Mouse (Mus musculus): ENCODE data around the gene Crybb1.
A peak's percentile ranks its signal among the peaks of the same experiment; 100 is the strongest.

Crybb1 gene

DNA sequence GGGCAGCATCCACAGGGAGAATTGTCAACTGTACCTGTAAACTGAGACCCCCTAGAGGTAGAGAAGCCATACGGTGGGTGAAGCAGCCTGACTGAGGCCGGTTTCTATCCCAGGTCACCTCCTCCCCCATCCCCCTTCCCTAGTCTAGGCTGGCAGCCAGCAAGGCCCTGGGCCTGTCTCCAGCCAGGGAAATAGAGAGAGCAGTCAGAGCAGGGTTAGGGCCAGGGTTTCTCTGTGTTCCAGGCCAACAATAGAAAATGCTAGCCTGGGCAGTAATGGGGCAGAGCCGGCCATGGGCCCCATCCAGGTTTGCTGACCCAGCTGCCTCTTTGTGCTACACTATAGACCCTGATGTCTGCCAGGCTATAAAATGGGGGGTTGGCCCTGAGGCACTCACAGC lies at the start of gene Crybb1:
Gene Crybb1, plus strand, starts transcription at position 390 of the 400 bp plus-strand sequence.
- DNase-seq (ENCODE audit: low read depth, low spot score) = no peak

DNA sequence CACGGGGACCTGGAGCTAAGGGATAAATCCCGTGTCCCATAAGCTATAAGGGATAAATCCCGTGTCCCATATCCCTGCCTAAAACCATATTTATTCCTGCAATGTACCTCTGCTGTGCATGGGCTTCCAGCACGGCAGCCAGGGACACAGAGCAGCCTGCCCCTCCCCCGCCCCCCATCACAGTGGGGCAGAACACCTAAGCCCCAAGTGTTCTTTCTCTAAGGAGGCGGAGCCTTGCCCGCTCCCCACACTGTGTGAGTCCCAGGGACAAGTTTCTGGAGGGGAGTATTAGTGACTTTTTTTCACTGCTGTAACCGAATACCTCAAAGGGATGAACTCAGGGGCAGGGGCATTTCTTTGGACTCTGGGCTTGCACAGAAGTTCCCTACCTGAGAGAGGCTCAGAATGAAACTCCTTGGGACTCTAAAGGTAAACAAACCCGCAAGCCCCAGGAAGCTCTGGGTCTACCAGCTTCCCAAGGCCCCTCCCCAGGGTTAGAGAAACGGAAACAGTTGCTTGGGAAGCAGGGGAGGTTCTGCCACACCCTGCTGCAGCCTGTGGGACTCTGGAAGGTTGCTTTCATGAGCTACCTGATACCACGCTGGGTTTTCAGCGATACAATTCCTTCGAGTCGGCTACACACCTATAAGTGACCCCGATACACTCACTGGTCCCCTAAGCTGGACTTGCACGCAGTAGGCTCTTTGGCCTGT lies 48.9 kb upstream of the Crybb1 start:
- peak; percentile 62 for DNase-seq (ENCODE audit: low read depth, low spot score)

DNA sequence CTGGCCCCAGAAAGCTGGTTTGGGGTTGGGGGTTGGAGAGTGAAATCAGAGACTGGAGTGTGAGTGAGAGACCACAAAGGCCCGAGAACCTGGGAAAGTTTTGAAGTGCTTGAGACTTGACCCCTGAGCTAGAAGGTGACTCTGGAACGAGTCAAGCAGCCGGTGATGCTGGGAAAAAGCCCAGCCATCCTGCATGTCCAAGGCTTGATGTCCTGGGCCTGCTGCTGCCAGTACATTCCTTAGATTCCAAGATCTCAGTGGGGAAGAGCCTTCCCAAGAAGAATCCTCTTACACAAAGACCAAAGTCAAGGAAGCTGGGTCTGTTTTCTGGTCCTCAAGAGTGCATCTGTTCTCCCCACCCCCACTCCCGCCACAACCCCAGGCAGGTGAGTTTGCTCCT lies 47.3 kb upstream of the Crybb1 start:
- no peak for DNase-seq (ENCODE audit: low read depth, low spot score)

DNA sequence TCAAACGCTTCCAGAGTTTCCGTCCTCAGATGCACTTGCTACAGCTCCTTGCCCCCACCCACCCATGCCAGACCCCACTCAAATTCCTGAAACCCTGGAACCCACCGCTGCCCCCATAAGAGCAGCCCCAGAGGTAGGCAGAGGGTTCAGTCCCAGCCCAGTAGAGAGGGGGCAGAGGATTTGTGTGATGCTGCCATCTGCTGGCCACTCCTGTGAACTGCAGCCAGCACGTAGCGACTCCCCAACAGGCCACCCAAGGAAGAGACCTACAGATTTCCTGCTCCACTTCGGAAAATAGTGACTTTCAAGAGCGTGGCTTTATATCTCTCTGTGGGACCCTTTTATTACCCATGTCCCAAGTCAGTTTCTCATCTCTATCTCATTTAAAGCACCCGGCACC lies 45.5 kb upstream of the Crybb1 start:
- DNase-seq (ENCODE audit: low read depth, low spot score) = peak; percentile 78

DNA sequence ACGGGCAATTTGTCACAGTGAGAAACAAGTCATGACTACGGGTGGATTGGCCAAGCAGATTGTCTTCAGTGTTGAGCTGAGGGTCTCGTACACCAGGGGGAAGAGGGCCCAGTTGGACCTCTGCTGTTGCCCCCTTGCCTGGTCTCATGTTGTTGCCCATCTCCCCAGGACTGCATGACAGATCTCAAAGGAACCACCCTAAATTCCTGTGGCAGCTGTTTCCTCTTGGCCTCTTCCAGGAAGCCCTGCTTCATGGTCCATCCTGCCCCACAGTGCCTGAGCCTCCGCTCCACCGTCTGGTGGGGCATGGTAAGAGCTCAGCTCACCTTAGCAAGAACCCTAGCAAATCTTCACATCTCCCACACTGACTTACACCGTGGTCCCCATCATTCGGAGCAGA lies 43.7 kb upstream of the Crybb1 start:
- no peak for DNase-seq (ENCODE audit: low read depth, low spot score)

DNA sequence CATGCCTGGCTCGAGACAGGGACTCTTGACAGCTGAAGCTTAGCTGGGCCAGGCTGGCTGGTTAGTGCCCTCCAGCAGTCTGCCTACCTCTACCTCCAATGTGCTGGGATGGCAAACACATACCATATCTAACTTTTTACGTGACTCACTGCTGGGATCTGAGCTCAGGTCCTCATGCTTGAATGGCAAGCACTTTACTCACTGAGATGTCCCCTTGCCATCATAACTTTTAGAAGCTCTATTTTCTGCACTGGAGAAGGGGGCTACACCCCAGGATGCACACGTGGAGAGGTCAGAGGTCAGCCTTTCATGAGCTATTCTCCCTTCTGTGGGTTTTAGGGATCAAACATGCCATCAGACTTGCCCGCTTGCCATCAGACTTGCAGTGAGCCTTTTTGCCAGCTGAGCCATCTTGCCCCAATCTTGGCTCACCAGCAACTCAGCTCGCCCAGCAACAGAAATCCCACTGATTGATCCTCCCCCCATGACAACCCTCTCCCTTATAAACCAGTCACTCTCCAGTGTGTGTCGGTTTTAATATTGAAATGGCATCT lies 42.8 kb upstream of the Crybb1 start:
- DNase-seq (ENCODE audit: low read depth, low spot score) = no peak

DNA sequence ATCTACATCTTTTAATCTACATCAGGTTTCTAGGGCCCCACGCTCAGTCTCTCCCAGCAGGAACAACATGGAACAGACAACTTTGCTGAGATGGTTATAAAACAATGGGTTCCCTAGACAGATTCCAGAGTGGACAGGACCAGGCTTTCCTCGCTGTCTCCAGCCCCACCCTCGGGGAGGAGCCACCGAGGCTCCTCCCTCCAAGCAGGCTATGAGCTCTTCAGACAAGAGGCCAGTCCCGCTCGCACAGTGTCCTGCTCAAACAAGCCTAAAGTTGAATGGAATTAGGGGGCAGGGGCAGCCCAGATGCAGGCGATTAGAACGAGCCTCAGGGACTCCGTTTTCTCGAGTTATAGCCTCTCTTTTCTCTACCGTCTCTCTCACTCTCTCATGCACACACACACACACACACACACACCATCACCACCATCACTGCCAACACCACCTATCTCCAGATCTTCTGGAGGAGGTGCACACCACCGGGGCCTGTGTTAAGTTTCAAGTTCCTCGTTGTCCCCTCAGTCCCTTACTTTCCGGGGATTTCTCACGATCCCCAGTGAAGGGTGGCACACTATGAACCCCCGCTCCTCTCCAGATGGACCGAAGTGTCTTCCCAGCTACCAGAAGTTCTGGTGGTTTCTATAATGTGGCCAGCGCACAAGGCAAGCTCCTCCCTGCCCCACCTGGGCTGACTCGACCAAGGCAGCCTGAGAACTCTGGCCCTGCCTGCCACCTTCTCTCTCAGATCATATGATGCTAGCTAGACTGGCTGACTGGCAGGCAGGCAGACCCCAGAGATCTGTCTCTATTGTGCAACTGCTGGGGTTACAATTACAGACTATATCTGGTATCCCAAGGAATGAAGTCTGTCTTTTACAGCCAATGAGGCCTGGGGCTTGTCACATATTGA lies 42.0 kb upstream of the Crybb1 start:
- DNase-seq (ENCODE audit: low read depth, low spot score) = no peak

DNA sequence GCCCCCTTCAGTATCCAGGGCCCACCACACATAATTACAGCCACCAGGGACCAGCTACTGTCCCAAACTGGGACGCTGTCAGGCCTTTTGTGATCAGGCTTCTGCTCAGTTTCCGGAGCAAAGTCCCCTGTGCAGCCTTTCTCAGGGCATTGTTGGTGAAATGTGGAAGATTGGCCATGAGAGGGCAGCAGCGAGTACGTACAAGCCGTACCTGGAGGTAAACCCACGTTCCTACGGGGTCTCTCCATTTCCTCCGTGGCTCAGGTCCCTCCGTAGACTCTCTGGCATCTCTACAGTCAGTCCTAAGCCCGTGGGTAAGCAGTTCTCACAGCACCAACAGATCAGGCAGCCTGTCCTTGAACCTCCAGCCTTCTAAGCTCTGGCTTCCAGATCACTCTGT lies 41.2 kb upstream of the Crybb1 start:
- DNase-seq (ENCODE audit: low read depth, low spot score) = peak; percentile 85

DNA sequence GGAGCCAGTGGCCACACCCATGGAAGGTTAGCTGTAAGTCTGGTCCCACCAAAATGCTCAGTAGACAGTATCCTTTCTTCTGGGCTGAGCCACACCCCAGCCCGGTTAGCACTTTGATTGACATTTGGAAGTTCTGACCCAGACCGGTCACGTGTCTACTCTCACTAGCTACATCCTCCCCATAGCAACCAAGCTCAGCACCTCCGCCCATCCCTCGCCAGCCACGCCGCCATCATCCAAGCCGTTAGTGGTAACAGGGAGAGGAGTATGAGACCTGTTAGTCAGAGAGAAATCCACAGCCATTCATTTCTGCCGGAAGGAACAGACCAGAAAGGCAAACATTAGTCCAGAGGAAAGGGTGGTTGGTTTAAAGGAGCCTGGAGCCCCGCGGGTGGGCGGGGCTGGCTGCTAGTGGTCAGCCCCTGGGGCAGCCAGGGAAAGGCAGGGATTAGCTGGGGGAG lies 40.3 kb upstream of the Crybb1 start:
- peak; percentile 87 for DNase-seq (ENCODE audit: low read depth, low spot score)

DNA sequence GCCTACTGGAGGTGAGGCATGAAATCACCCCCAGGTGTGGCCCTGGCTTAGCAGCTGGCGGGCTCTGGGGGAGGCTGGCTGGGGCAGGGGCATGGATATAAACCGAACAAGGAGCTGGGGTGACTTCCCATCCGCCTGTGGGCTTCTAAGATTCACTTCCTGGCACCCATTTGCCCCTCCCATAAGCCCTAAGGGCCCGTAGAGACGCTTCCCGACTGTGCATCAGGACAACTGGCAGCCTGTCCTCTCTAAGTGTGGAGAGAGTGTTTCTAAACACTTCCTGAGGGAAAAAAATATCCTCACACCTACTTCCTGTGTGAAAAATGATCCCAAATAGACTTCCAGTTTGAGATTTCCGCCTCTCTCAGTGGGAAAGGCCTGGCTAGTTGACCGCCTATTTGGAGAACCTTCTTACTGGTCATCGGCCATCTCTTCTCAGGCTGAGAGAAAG lies 39.8 kb upstream of the Crybb1 start:
- no peak for DNase-seq (ENCODE audit: low read depth, low spot score)

DNA sequence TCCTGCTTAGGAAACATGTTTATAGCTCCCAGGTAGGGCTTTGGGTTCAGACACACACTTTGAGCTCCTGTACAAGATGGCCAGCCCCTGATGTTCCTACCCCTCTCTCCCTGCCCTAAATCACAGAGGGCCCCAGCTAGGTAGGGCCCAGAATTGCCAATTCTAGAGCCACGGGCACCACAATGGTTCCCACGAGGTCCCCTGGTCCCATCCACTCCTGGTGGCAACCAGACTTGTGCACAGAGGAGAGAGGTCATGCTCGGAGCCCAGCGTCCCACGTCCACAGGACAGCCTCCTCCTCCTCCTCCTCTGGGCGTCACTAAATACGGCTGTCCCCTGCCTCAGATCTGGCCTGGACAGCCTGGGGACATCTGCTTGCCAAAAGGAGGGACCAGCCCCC lies 39.3 kb upstream of the Crybb1 start:
- no peak for DNase-seq (ENCODE audit: low read depth, low spot score)

DNA sequence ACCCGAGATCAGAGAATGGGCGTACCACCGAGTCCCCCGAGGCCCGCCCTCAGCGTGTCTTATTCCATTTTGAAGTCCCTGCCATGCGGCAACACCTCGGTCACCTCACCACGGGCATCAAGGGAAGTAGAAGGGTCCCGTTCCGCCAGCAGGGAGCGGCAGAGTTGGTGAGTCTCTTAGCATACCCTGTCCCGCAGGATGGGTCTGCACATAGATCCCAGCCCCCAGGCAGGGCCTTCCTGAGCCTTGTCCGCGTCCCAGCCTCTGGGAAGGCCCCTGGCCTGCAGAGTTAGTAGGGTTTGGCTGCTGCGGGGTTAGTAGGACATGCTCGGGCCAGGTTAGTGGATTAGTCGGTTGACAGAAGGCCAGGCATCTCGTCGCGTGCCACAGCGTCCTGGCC lies 38.6 kb upstream of the Crybb1 start:
- DNase-seq (ENCODE audit: low read depth, low spot score) = no peak

DNA sequence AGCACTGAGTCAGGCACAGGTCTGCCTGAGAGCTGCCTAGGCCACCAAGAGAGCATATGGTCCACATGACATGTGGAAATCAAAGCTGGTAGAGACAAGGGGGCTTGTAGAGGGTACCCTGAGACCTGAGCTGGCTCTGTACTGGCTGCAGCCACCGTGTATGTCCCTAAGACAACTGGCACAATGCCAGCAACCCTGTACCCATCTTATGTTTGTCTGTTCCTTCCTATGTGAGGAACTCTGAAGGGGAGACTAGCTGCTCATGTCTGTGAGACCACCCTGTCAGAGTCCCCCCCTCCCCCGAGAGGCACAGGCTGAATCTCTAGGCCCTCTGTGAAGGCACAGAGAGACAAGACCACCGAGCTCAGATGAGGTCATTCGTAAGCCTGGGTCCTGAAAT lies 36.9 kb upstream of the Crybb1 start:
- DNase-seq (ENCODE audit: low read depth, low spot score) = no peak

DNA sequence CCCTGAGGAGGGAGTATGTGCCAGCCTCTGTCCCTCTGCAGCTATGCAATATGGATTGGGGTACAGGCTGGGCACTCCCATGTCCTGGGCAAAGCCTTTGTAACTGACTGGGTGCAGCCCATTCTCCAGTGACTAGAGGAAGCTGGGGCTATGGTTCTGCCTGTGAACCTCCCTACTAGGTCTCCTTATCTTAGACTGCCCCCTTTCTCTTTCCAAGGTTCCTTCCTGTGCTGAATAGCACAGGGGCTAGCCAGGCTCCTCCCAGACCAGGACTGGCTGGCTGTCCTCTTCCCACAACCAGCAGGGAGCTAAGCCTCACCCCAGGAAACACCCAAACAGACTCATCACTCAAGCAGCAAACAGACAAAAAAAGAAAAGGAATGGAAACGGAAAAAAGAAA lies 36.2 kb upstream of the Crybb1 start:
- DNase-seq (ENCODE audit: low read depth, low spot score) = no peak

DNA sequence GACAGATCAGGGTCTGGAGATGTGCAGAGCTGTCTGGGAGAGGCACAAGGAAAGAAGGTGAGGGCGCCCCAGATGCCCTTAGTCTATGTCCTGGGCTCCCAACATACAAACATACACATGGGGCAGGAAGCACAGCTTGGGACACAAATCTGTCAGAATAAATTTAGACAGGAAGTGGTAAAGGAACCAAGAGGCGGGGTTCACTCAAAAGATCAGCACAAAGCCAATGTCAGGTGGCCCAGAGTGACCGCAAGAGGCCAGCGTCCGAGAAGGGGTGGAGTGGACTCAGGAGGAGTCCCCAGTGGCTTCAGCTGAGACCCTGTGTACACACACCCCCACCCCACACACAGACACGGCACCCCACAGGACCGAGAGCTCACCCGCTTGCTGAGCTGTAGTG lies 35.4 kb upstream of the Crybb1 start:
- no peak for DNase-seq (ENCODE audit: low read depth, low spot score)

DNA sequence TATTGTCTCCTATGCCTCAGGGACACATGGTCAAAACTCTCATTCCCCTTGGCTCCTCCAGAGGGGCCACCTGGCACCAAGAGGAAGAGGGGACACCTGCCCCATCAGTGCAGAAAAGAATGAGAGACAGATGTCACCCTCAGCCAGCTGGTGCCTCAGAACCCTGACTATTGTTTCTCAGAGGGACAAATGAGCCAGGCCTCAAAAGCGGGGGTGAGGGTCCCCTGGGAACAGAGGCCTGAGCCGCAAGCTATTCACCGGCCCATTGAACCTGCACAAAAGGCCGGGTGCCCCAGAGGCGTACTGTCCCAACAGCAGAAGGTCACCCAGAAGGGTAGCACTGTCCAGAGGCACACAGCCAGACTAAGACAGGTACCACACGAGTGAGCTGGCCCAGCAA lies 30.0 kb upstream of the Crybb1 start:
- no peak for DNase-seq (ENCODE audit: low read depth, low spot score)

DNA sequence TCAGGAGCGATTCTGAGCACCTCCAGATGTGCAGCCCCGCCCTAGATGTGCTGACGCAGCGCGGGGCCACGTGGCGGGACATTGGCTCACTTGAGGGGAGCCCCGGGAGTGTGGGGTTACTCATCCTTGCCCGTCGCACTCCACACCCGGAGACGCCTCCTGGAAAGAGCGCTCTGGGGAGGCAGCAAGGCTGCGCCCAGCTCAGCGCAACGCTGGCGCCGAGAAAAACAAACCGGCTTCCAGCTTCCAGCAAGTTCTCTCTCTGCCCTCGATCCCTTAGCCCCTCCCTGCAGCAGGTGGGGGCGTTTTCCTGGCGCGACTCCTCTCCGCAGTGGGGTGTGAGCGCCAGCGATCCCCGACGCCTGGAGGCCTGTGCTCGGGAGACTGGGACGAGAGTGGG lies 28.3 kb upstream of the Crybb1 start:
- no peak for DNase-seq (ENCODE audit: low read depth, low spot score)

DNA sequence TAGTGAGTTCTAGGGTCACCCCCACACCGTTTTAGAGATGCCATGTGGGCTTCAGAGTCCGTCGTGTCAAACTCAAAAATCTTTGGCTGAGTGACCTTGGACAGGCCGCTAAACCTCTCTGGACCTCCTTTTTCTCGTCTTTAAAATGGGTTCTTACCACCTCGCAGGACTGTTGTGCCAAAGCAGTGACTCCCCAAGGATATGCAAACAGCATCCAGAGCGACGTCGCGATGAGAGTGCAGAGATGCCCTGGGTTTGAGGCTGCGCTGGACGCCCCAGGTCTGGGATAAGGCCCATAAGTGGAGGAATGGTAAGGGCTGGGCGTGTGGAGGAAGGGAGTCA lies 27.7 kb upstream of the Crybb1 start:
- DNase-seq (ENCODE audit: low read depth, low spot score) = no peak

DNA sequence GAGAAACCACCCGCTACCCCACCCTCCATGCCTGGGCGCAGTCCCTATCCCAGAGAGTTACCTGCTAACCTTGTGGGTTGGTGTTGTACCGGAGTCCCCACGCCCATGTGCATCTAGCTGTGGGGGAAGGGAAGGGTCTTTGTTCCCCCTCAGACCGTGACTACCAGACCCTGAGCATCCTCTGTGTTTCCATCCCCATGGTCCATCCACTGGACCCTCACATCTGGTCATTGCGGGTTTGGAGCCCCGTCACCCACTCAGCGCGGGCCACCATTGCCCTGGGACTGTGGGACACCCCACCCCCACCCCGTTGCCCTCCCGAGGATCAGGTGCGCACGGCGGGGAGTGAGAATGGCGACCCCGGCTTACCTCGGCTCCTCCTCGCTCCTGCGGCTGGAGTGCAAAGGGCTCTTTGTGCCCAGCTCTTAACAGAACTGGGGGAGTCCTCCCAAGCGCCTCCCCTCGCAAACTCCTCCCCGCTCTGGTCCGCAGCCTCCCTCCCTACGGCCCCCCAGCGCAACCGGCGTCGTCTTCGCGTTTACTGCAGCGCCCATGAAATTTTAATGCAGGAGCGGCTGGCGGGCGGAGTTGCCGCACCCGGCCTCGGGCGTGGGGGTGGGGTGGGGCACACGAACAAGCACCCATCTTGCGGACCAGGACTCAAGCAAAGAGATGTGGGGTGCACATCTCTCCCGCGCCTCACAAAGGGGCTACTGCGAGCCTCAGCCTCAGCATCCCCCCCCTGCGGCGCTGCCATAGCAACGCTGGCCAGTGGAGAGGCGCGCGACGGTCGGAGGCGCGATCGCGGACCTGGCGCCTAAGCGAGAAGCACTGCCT lies 27.2 kb upstream of the Crybb1 start:
- peak; percentile 61 for DNase-seq (ENCODE audit: low read depth, low spot score)

DNA sequence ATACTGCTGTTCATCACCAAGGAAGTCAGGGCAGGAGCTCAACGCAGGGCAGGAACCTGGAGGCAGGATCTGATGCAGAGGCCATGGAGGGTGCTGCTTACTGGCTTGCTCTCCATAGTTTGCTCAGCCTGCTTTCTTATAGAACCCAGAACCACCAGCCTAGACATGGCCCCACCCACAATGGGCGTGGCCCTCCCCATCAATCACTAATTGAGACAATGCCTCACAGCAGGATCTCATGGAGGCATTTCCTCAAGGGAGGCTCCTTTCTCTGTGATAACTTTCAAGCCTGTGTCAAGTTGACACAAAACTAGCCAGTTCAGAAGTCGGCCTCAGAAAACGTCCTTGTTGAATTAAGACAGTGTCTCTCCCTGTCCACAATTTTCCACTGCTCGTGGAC lies 19.8 kb upstream of the Crybb1 start:
- peak; percentile 87 for DNase-seq (ENCODE audit: low read depth, low spot score)

DNA sequence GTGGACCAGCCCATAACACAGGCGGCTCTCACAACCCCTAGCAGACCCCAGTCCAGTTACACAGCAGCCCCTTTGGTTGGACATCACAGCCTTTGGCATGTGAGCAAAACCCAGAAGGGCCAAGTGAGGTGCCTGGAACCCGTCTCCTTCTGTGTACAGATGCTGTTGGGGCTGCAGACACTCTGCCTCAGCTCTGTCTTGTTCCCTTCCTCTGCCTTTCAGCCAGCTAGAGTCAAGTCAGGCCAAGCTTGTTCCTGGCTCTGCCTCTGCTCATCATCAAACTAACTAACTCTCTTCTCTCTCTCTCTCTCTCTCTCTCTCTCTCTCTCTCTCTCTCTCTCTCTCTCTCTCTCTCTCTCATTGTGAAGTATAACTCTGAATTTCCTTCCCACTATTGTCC lies 19.0 kb upstream of the Crybb1 start:
- DNase-seq (ENCODE audit: low read depth, low spot score) = no peak

DNA sequence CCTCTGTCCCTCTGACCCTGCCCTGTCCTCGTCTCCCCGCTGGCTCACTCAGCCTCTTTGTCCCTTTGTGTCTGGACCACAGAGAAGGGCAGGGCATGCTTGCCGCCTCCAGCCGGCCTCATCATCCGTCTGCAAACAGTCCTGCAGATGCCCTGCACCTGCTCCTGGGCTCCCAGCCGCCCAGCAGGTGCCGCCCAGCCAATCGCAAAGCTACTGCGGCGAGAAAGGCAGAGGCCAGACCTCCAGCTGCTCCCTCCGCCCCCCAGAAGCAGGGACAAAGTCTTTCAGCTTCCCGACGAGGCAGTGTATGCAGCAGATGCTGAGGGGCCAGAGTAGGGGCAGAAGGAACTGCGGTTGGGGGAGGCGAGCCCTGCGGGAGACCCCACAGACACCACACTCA lies 18.2 kb upstream of the Crybb1 start:
- no peak for DNase-seq (ENCODE audit: low read depth, low spot score)

Measured in ES-CJ7 (cell line).